9 mouse cellular contexts compared by ENCODE assay signal in the genomic region with DNA sequence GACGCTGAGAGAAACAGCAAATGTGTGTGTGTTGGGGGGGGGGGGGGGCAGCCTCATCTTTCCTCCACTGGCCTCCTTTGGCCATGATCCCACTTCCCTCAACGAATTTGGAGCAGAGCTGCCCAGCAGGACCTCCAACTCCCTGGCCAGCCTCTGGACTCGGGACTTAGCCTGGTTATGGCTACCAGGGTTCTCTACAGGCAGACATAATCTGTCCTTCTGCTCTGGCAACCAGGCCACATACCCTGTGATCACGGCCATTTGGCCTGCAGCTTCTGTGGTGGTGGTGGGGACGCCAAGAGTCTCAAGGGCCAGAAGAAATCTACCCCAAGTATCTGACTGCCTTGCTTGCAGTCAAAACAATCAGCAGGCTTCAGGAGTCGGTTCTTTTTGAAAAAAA. TPM values are rescaled to one million over a fixed set of nuclear protein-coding genes. Genes with fewer than 3 reads are reported as not detected.
A peak's percentile ranks its signal among the peaks of the same experiment; 100 is the strongest.
DNase-seq lines count a peak whose midpoint lies in the region; ATAC-seq lines count a peak whose summit lies in the region.
"Had no signal": no experiment of that assay in that cellular context is flagged by ENCODE, and none has a peak within 500 bp of the region (broad histone marks: within the 10 kb centered on the region; RNA-seq: fewer than 3 reads in every experiment).

No protein-coding gene starts in this region.

- no peak for ATAC-seq in liver, embryonic 12.5 days

- no peaks in the 10 kb centered on the region for H3K27me3 ChIP-seq in limb, embryonic 10.5 days (ENCODE audit: low read depth, poor library complexity, severe bottlenecking)
- no peaks in the 10 kb centered on the region for H3K27me3 ChIP-seq in liver, embryonic 12.5 days (replicated peaks)

- 34% methylated on average over 6 of the region's 6 CpGs for WGBS in limb, embryonic 10.5 days
- 54% methylated on average over 6 of the region's 6 CpGs for WGBS in liver, embryonic 12.5 days (ENCODE audit: insufficient replicate concordance)

- H3K4me3 ChIP-seq in limb, embryonic 10.5 days: no peak overlapping the region
- no peak overlapping the region for H3K4me3 ChIP-seq in liver, embryonic 12.5 days

- no peaks in the 10 kb centered on the region for H3K9me3 ChIP-seq in limb, embryonic 10.5 days (replicated peaks)
- no peaks in the 10 kb centered on the region for H3K9me3 ChIP-seq in liver, embryonic 12.5 days (replicated peaks)

- no peak overlapping the region for H3K9ac ChIP-seq in liver, embryonic 12.5 days

- intact Hi-C loops in heart, postnatal 36 days (cut with DNase I): no loop called here

- peak overlapping the region; percentile 66 for H3K27ac ChIP-seq in limb, embryonic 10.5 days
- H3K27ac ChIP-seq in liver, embryonic 12.5 days: no peak overlapping the region

- DNase-seq in heart, adult 11 months: peak; percentile 97
- no peak for DNase-seq in heart, postnatal 36 days
- peak; percentile 55 for DNase-seq in cerebellum, adult 11 months
- DNase-seq in gastrocnemius, postnatal 10 days: peak; percentile 36
- no peak for DNase-seq in limb, embryonic 10.5 days (ENCODE audit: low spot score)
- no peak for DNase-seq in kidney, postnatal 25 days
- no peak for DNase-seq in urinary bladder, postnatal 10 days (ENCODE audit: low spot score)
- DNase-seq: kidney, adult 18-20 months had no signal

- H3K4me2 ChIP-seq in liver, embryonic 12.5 days: no peak overlapping the region

- H3K36me3 ChIP-seq in limb, embryonic 10.5 days: peaks cover 6% of the 10 kb centered on the region; the same call in 1 of the 2 replicates
- H3K36me3 ChIP-seq in liver, embryonic 12.5 days: no peaks in the 10 kb centered on the region

- H3K4me1 ChIP-seq in limb, embryonic 10.5 days: peaks cover 68% of the 10 kb centered on the region
- H3K4me1 ChIP-seq in liver, embryonic 12.5 days: no peaks in the 10 kb centered on the region

RNA-seq across cellular contexts. Expression of a gene that starts 26.4 kb away (rescaled TPM):
- 10 to 100 TPM; 12.3 to 15.7 TPM for total RNA-seq in heart, postnatal 36 days (2021)
- 10 to 100 TPM; 37.3 to 38.0 TPM for total RNA-seq in gastrocnemius, postnatal 10 days (2021)
- 53.3 and 55.7 TPM in 2 replicates for polyA plus RNA-seq in limb, embryonic 10.5 days (2016; fragmentation: Nextera tagmentation; extraction: Ambion mirVana)
- 6.0 and 6.9 TPM in 2 replicates for polyA plus RNA-seq in liver, embryonic 12.5 days (2016; fragmentation: Nextera tagmentation; extraction: Ambion mirVana)

RNA-seq across cellular contexts. Expression of a gene that starts 34.2 kb away (rescaled TPM):
- 10 to 100 TPM; 42.4 to 55.2 TPM for total RNA-seq in heart, postnatal 36 days (2021)
- 10 to 100 TPM; 40.1 to 55.2 TPM for total RNA-seq in gastrocnemius, postnatal 10 days (2021)
- 144 and 147 TPM in 2 replicates for polyA plus RNA-seq in limb, embryonic 10.5 days (2016; fragmentation: Nextera tagmentation; extraction: Ambion mirVana)
- 59.4 and 63.6 TPM in 2 replicates for polyA plus RNA-seq in liver, embryonic 12.5 days (2016; fragmentation: Nextera tagmentation; extraction: Ambion mirVana)

Comparison
In these comparisons a context has a peak if more than half of its experiments do, and no peak if none do; other contexts are left out.
1. DNase-seq: peak in heart, adult 11 months (single experiment), cerebellum, adult 11 months (single experiment) and gastrocnemius, postnatal 10 days (single experiment); none in heart, postnatal 36 days (0 of 2), limb, embryonic 10.5 days (single experiment), kidney, postnatal 25 days (0 of 2) and urinary bladder, postnatal 10 days (single experiment).